In genomic region chr16:16855541-16855940, GRCm38 (mm10) we compare ENCODE assay signal across 22 mouse cellular contexts. TPM values are rescaled to one million over a fixed set of nuclear protein-coding genes. Genes with fewer than 3 reads are reported as not detected.
DNase-seq lines count a peak whose midpoint lies in the region; ATAC-seq lines count a peak whose summit lies in the region.
"Had no signal": no experiment of that assay in that cellular context is flagged by ENCODE, and none has a peak within 500 bp of the region (broad histone marks: within the 10 kb centered on the region; RNA-seq: fewer than 3 reads in every experiment).

No protein-coding gene starts in this region.

- no peaks in the 10 kb centered on the region for H3K27me3 ChIP-seq in limb, embryonic 11.5 days (ENCODE audit: control insufficient read depth, insufficient read depth, low read length)
- H3K27me3 ChIP-seq in limb, embryonic 10.5 days (ENCODE audit: low read depth, poor library complexity, severe bottlenecking): no peaks in the 10 kb centered on the region
- H3K27me3 ChIP-seq in midbrain, embryonic 10.5 days (ENCODE audit: low read depth, poor library complexity, severe bottlenecking): no peaks in the 10 kb centered on the region
- H3K27me3 ChIP-seq in midbrain, embryonic 14.5 days (ENCODE audit: control insufficient read depth, insufficient read depth, low read length): no peaks in the 10 kb centered on the region
- H3K27me3 ChIP-seq in hindbrain, embryonic 16.5 days (replicated peaks; ENCODE audit: control insufficient read depth, insufficient read depth, low read length): no peaks in the 10 kb centered on the region
- H3K27me3 ChIP-seq: embryonic facial prominence, embryonic 12.5 days; forebrain, embryonic 13.5 days; forebrain, embryonic 15.5 days had no signal

- no peaks in the 10 kb centered on the region for H3K4me1 ChIP-seq in limb, embryonic 11.5 days (ENCODE audit: control insufficient read depth, insufficient read depth, low read length)
- H3K4me1 ChIP-seq in limb, embryonic 10.5 days: no peaks in the 10 kb centered on the region
- H3K4me1 ChIP-seq in midbrain, embryonic 10.5 days: no peaks in the 10 kb centered on the region
- H3K4me1 ChIP-seq in midbrain, embryonic 14.5 days (ENCODE audit: control insufficient read depth, insufficient read depth, low read length): no peaks in the 10 kb centered on the region
- no peaks in the 10 kb centered on the region for H3K4me1 ChIP-seq in hindbrain, embryonic 16.5 days (ENCODE audit: control insufficient read depth, insufficient read depth, low read depth, low read length)
- H3K4me1 ChIP-seq: embryonic facial prominence, embryonic 10.5 days; embryonic facial prominence, embryonic 12.5 days; forebrain, embryonic 13.5 days; forebrain, embryonic 15.5 days had no signal

- no peak overlapping the region for H3K27ac ChIP-seq in limb, embryonic 11.5 days (replicated peaks; ENCODE audit: low read depth, low read length)
- H3K27ac ChIP-seq in limb, embryonic 10.5 days: no peak overlapping the region
- H3K27ac ChIP-seq in midbrain, embryonic 10.5 days (replicated peaks): no peak overlapping the region
- H3K27ac ChIP-seq in midbrain, embryonic 14.5 days (replicated peaks; ENCODE audit: low read depth, low read length): no peak overlapping the region
- no peak overlapping the region for H3K27ac ChIP-seq in hindbrain, embryonic 16.5 days (ENCODE audit: low read depth, low read length)
- H3K27ac ChIP-seq: embryonic facial prominence, embryonic 10.5 days; embryonic facial prominence, embryonic 12.5 days; forebrain, embryonic 13.5 days; forebrain, embryonic 15.5 days had no signal

- peak; percentile 3 for DNase-seq in limb, embryonic 11.5 days (ENCODE audit: low spot score)
- no peak for DNase-seq in limb, embryonic 10.5 days (ENCODE audit: low spot score)
- DNase-seq in midbrain, embryonic 10.5 days (ENCODE audit: low spot score): peak; percentile 7
- no peak for DNase-seq in midbrain, embryonic 14.5 days
- DNase-seq in brain, adult 2 months (ENCODE audit: low read depth, low spot score): peak; percentile 75
- DNase-seq in kidney, postnatal 4 days: no peak
- DNase-seq: cerebellum, adult 11-12 months; cerebellum, adult 2 months; cerebellum, adult 9-10 months had no signal

- H3K4me3 ChIP-seq in limb, embryonic 11.5 days (ENCODE audit: low read depth, low read length): no peak overlapping the region
- no peak overlapping the region for H3K4me3 ChIP-seq in limb, embryonic 10.5 days
- no peak overlapping the region for H3K4me3 ChIP-seq in midbrain, embryonic 10.5 days
- H3K4me3 ChIP-seq in midbrain, embryonic 14.5 days (replicated peaks; ENCODE audit: low read depth, low read length): no peak overlapping the region
- no peak overlapping the region for H3K4me3 ChIP-seq in hindbrain, embryonic 16.5 days (ENCODE audit: low read length)
- H3K4me3 ChIP-seq: embryonic facial prominence, embryonic 10.5 days; embryonic facial prominence, embryonic 12.5 days; forebrain, embryonic 13.5 days; forebrain, embryonic 15.5 days had no signal

- 100% methylated on average over 1 of the region's 1 CpGs for WGBS in limb, embryonic 11.5 days
- 88% methylated on average over 1 of the region's 1 CpGs for WGBS in limb, embryonic 10.5 days
- WGBS in midbrain, embryonic 10.5 days: 94% methylated on average over 1 of the region's 1 CpGs
- 90% methylated on average over 1 of the region's 1 CpGs for WGBS in midbrain, embryonic 14.5 days
- WGBS in hindbrain, embryonic 16.5 days: 100% methylated on average over 1 of the region's 1 CpGs

- ATAC-seq in limb, embryonic 11.5 days (ENCODE audit: insufficient number of reproducible peaks, low FRiP score, low TSS enrichment, low read depth): no peak
- no peak for ATAC-seq in midbrain, embryonic 14.5 days (ENCODE audit: low FRiP score, low TSS enrichment)
- ATAC-seq in granulocyte monocyte progenitor cell, adult 5-6 weeks (replicated peaks; ENCODE audit: poor library complexity, severe bottlenecking): peak; percentile 20; the same call in 1 of the 2 replicates
- no peak for ATAC-seq in hindbrain, embryonic 16.5 days
- ATAC-seq: forebrain, embryonic 13.5 days; forebrain, embryonic 15.5 days had no signal

- no peak overlapping the region for H3K9ac ChIP-seq in limb, embryonic 11.5 days (ENCODE audit: low read length)
- no peak overlapping the region for H3K9ac ChIP-seq in midbrain, embryonic 14.5 days (replicated peaks; ENCODE audit: low read length)
- H3K9ac ChIP-seq in hindbrain, embryonic 16.5 days (ENCODE audit: low read depth, low read length): no peak overlapping the region
- H3K9ac ChIP-seq: embryonic facial prominence, embryonic 12.5 days; forebrain, embryonic 13.5 days; forebrain, embryonic 15.5 days had no signal

- H3K36me3 ChIP-seq in limb, embryonic 11.5 days (ENCODE audit: control insufficient read depth, insufficient read depth, low read length): no peaks in the 10 kb centered on the region
- no peaks in the 10 kb centered on the region for H3K36me3 ChIP-seq in limb, embryonic 10.5 days
- no peaks in the 10 kb centered on the region for H3K36me3 ChIP-seq in midbrain, embryonic 10.5 days
- no peaks in the 10 kb centered on the region for H3K36me3 ChIP-seq in midbrain, embryonic 14.5 days (ENCODE audit: control insufficient read depth, insufficient read depth, low read length)
- no peaks in the 10 kb centered on the region for H3K36me3 ChIP-seq in hindbrain, embryonic 16.5 days (ENCODE audit: control insufficient read depth, insufficient read depth, low read length)
- H3K36me3 ChIP-seq: embryonic facial prominence, embryonic 10.5 days; embryonic facial prominence, embryonic 12.5 days; forebrain, embryonic 15.5 days had no signal

- no peaks in the 10 kb centered on the region for H3K9me3 ChIP-seq in limb, embryonic 11.5 days (ENCODE audit: control insufficient read depth, low read length)
- no peaks in the 10 kb centered on the region for H3K9me3 ChIP-seq in limb, embryonic 10.5 days (replicated peaks)
- H3K9me3 ChIP-seq in midbrain, embryonic 10.5 days (replicated peaks): no peaks in the 10 kb centered on the region; the same call in 1 of the 2 replicates
- H3K9me3 ChIP-seq in midbrain, embryonic 14.5 days (ENCODE audit: control insufficient read depth, low read length): no peaks in the 10 kb centered on the region
- H3K9me3 ChIP-seq in hindbrain, embryonic 16.5 days (ENCODE audit: control insufficient read depth, low read length): no peaks in the 10 kb centered on the region
- H3K9me3 ChIP-seq: embryonic facial prominence, embryonic 12.5 days; forebrain, embryonic 13.5 days; forebrain, embryonic 15.5 days had no signal

- H3K4me2 ChIP-seq in limb, embryonic 11.5 days (ENCODE audit: low read depth, severe bottlenecking): no peak overlapping the region
- no peak overlapping the region for H3K4me2 ChIP-seq in midbrain, embryonic 14.5 days (ENCODE audit: low read length)
- H3K4me2 ChIP-seq in hindbrain, embryonic 16.5 days (ENCODE audit: low read length): no peak overlapping the region
- H3K4me2 ChIP-seq: embryonic facial prominence, embryonic 12.5 days; forebrain, embryonic 13.5 days; forebrain, embryonic 15.5 days had no signal

RNA-seq across cellular contexts. Expression of gene Igll1, which starts 8.2 kb away (rescaled TPM):
- not detected in 2 replicates for polyA plus RNA-seq in limb, embryonic 11.5 days (2014; fragmentation: Nextera tagmentation; extraction: Ambion mirVana)
- polyA plus RNA-seq in limb, embryonic 10.5 days (2016; fragmentation: Nextera tagmentation; extraction: Ambion mirVana): 0.13 TPM in 1 of 2 replicates, not detected in the other
- 0.07 and 0.17 TPM in 2 replicates for polyA plus RNA-seq in midbrain, embryonic 10.5 days (2016; fragmentation: Nextera tagmentation; extraction: Ambion mirVana)
- polyA plus RNA-seq in midbrain, embryonic 14.5 days (2014; fragmentation: Nextera tagmentation; extraction: Ambion mirVana): not detected in 2 replicates
- total RNA-seq in granulocyte monocyte progenitor cell, adult 5-6 weeks (2014; fragmentation: Nextera tagmentation): 1.9 and 3.4 TPM in 2 replicates
- 0.56 and 1.2 TPM in 2 replicates for total RNA-seq in granulocyte monocyte progenitor cell, adult 5-6 weeks (2017)
- not detected in 2 replicates for polyA plus RNA-seq in hindbrain, embryonic 16.5 days (2015; fragmentation: Nextera tagmentation; extraction: Ambion mirVana)
- total RNA-seq: adrenal gland, adult 2 months; adrenal gland, postnatal 25 days; adrenal gland, postnatal 4 days; MEL had no signal
- polyA plus RNA-seq: adrenal gland, adult 2 months; C2C12; cerebellum, adult 2 months; cortical plate, adult 2 months; embryonic facial prominence, embryonic 10.5 days; embryonic facial prominence, embryonic 12.5 days; forebrain, embryonic 11.5 days; forebrain, embryonic 15.5 days had no signal

RNA-seq across cellular contexts. Expression of gene Top3b, which starts 15.0 kb away (rescaled TPM):
- 72.3 and 77.3 TPM in 2 replicates for polyA plus RNA-seq in limb, embryonic 11.5 days (2014; fragmentation: Nextera tagmentation; extraction: Ambion mirVana)
- polyA plus RNA-seq in limb, embryonic 10.5 days (2016; fragmentation: Nextera tagmentation; extraction: Ambion mirVana): 63.1 and 81.1 TPM in 2 replicates
- polyA plus RNA-seq in midbrain, embryonic 10.5 days (2016; fragmentation: Nextera tagmentation; extraction: Ambion mirVana): 60.5 and 69.0 TPM in 2 replicates
- polyA plus RNA-seq in midbrain, embryonic 14.5 days (2014; fragmentation: Nextera tagmentation; extraction: Ambion mirVana): 67.5 and 71.9 TPM in 2 replicates
- total RNA-seq in granulocyte monocyte progenitor cell, adult 5-6 weeks (2014; fragmentation: Nextera tagmentation): 128 and 150 TPM in 2 replicates
- total RNA-seq in granulocyte monocyte progenitor cell, adult 5-6 weeks (2017): 121 and 148 TPM in 2 replicates
- 63.1 and 74.5 TPM in 2 replicates for polyA plus RNA-seq in hindbrain, embryonic 16.5 days (2015; fragmentation: Nextera tagmentation; extraction: Ambion mirVana)

RNA-seq across cellular contexts. Expression of gene Vpreb1, which starts 15.1 kb away (rescaled TPM):
- polyA plus RNA-seq in limb, embryonic 11.5 days (2014; fragmentation: Nextera tagmentation; extraction: Ambion mirVana): 3.8 TPM in 2 replicates
- polyA plus RNA-seq in limb, embryonic 10.5 days (2016; fragmentation: Nextera tagmentation; extraction: Ambion mirVana): 2.8 and 3.9 TPM in 2 replicates
- polyA plus RNA-seq in midbrain, embryonic 10.5 days (2016; fragmentation: Nextera tagmentation; extraction: Ambion mirVana): 2.1 and 2.2 TPM in 2 replicates
- polyA plus RNA-seq in midbrain, embryonic 14.5 days (2014; fragmentation: Nextera tagmentation; extraction: Ambion mirVana): 0.84 and 1.3 TPM in 2 replicates
- not detected in 2 replicates for total RNA-seq in granulocyte monocyte progenitor cell, adult 5-6 weeks (2014; fragmentation: Nextera tagmentation)
- 3.4 TPM in 1 of 2 replicates, not detected in the other for total RNA-seq in granulocyte monocyte progenitor cell, adult 5-6 weeks (2017)
- 0.85 and 1.3 TPM in 2 replicates for polyA plus RNA-seq in hindbrain, embryonic 16.5 days (2015; fragmentation: Nextera tagmentation; extraction: Ambion mirVana)
- total RNA-seq: MEL had no signal
- polyA plus RNA-seq: cerebellum, adult 2 months had no signal

RNA-seq across cellular contexts. Expression of gene Spag6l, which starts 26.3 kb away (rescaled TPM):
- 0.20 TPM in 1 of 2 replicates, not detected in the other for polyA plus RNA-seq in limb, embryonic 11.5 days (2014; fragmentation: Nextera tagmentation; extraction: Ambion mirVana)
- polyA plus RNA-seq in limb, embryonic 10.5 days (2016; fragmentation: Nextera tagmentation; extraction: Ambion mirVana): 0.24 TPM in 1 of 2 replicates, not detected in the other
- 1.4 and 1.8 TPM in 2 replicates for polyA plus RNA-seq in midbrain, embryonic 10.5 days (2016; fragmentation: Nextera tagmentation; extraction: Ambion mirVana)
- polyA plus RNA-seq in midbrain, embryonic 14.5 days (2014; fragmentation: Nextera tagmentation; extraction: Ambion mirVana): 17.9 and 18.7 TPM in 2 replicates
- total RNA-seq in granulocyte monocyte progenitor cell, adult 5-6 weeks (2014; fragmentation: Nextera tagmentation): 0.60 and 4.9 TPM in 2 replicates
- 0.52 and 1.8 TPM in 2 replicates for total RNA-seq in granulocyte monocyte progenitor cell, adult 5-6 weeks (2017)
- 19.5 and 22.1 TPM in 2 replicates for polyA plus RNA-seq in hindbrain, embryonic 16.5 days (2015; fragmentation: Nextera tagmentation; extraction: Ambion mirVana)
- total RNA-seq: MEL had no signal
- polyA plus RNA-seq: adrenal gland, adult 2 months; C2C12 had no signal

RNA-seq across cellular contexts. Expression of gene Ppm1f, which starts 40.7 kb away (rescaled TPM):
- 26.5 and 31.0 TPM in 2 replicates for polyA plus RNA-seq in limb, embryonic 11.5 days (2014; fragmentation: Nextera tagmentation; extraction: Ambion mirVana)
- polyA plus RNA-seq in limb, embryonic 10.5 days (2016; fragmentation: Nextera tagmentation; extraction: Ambion mirVana): 41.1 and 43.0 TPM in 2 replicates
- 26.6 and 30.0 TPM in 2 replicates for polyA plus RNA-seq in midbrain, embryonic 10.5 days (2016; fragmentation: Nextera tagmentation; extraction: Ambion mirVana)
- 15.5 and 17.4 TPM in 2 replicates for polyA plus RNA-seq in midbrain, embryonic 14.5 days (2014; fragmentation: Nextera tagmentation; extraction: Ambion mirVana)
- total RNA-seq in granulocyte monocyte progenitor cell, adult 5-6 weeks (2014; fragmentation: Nextera tagmentation): 37.5 and 40.1 TPM in 2 replicates
- total RNA-seq in granulocyte monocyte progenitor cell, adult 5-6 weeks (2017): 50.9 and 52.1 TPM in 2 replicates
- polyA plus RNA-seq in hindbrain, embryonic 16.5 days (2015; fragmentation: Nextera tagmentation; extraction: Ambion mirVana): 25.7 and 33.8 TPM in 2 replicates

Comparison
In these comparisons a context has a peak if more than half of its experiments do, and no peak if none do; other contexts are left out.
1. DNase-seq: peak in limb, embryonic 11.5 days (single experiment), midbrain, embryonic 10.5 days (single experiment) and brain, adult 2 months (single experiment); none in limb, embryonic 10.5 days (single experiment), midbrain, embryonic 14.5 days (single experiment) and kidney, postnatal 4 days (0 of 2).